Mouse (Mus musculus): ENCODE measurements around the gene Rsph1. TPM values are rescaled to one million over a fixed set of nuclear protein-coding genes. Genes with fewer than 3 reads are reported as not detected.

Gene Rsph1
- total and polyA plus RNA-seq, 2 experiments from 2014 or later: 0.27 to 1.6 TPM

DNA sequence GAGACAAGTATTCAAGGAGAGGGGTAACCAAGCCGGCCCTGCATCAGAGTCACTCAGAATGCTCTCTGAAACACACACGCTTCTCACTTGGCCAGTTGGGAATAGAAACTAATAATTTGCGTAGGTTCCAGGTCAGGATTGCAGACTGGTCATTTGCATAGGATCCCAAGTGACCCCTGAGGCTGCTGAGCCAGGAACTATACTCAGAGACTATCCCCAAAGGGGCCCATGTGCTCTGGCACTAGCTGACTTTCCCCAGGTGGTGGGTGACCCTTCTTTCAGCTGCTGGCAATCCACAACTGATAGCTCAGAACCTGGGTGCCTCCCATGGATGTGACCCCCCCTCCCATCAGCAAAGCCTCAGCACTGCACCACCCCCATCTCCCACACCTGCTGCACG is 18.0 kb downstream of the Rsph1 start:
- ATAC-seq (ENCODE audit: insufficient read depth, low read depth) (no peak), DNase-seq (ENCODE audit: low spot score) (no peak)
- Histone ChIP-seq H3K27me3 (ENCODE audit: control insufficient read depth, insufficient read depth, low read length) (no peaks in the 10 kb centered on the region), H3K4me2 (ENCODE audit: low read depth, low read length) (no peak overlapping the region), H3K4me3 (ENCODE audit: low read depth, low read length) (no peak overlapping the region), H3K27ac (ENCODE audit: low read depth) (no peak overlapping the region), H3K4me1 (ENCODE audit: control insufficient read depth, insufficient read depth) (no peaks in the 10 kb centered on the region), H3K36me3 (replicated peaks; ENCODE audit: control insufficient read depth, insufficient read depth, low read length) (no peaks in the 10 kb centered on the region), H3K9ac (replicated peaks; ENCODE audit: low read depth, low read length) (no peak overlapping the region), H3K9me3 (replicated peaks; ENCODE audit: control insufficient read depth, low read length) (no peaks in the 10 kb centered on the region)
- 79% methylated on average over 4 of the region's 4 CpGs for WGBS
- TF ChIP-seq CTCF (IDR thresholded peaks at IDR 0.05; ENCODE audit: low read depth): no peak
- no peak for TF ChIP-seq EP300 (IDR thresholded peaks at IDR 0.05; ENCODE audit: low read depth)

DNA sequence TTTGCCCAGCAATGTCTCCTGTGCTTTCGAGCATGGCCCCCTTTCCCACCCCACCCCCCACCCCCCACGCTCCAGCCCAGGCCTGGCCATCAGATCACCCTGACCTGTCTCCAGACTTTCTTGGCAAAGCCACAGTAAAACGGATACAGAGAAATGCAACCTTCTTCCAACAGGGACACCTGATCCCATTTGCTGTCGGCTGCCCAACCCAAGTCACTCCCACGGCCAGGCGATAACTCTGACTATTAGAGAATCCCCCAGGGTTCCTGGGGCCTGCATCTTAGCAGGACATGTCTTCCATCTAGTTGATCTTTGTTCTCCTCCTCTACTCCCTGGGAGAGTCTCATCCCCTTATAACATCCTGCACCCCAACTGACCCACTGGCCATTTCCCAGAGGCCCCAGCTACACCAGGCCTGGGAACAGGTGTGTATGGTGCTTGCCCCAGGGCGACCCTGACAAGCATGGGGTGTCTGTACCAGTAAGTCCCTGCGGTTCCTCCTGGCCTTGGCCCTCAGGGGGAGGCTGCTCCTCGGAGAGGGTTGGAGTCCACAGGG is 18.8 kb downstream of the Rsph1 start:
- no peak overlapping the region for H3K4me2 ChIP-seq (ENCODE audit: low read depth, low read length)
- ATAC-seq (ENCODE audit: insufficient read depth, low read depth) (no peak), DNase-seq (ENCODE audit: low spot score) (no peak)
- H3K27ac ChIP-seq (ENCODE audit: low read depth): no peak overlapping the region
- WGBS: 78% methylated on average over 9 of the region's 9 CpGs
- no peak for TF ChIP-seq EP300 (IDR thresholded peaks at IDR 0.05; ENCODE audit: low read depth)
- no peak for TF ChIP-seq CTCF (IDR thresholded peaks at IDR 0.05; ENCODE audit: low read depth)
- no peak overlapping the region for H3K9ac ChIP-seq (replicated peaks; ENCODE audit: low read depth, low read length)
- no peak overlapping the region for H3K4me3 ChIP-seq (ENCODE audit: low read depth, low read length)
- no peaks in the 10 kb centered on the region for H3K4me1 ChIP-seq (ENCODE audit: control insufficient read depth, insufficient read depth)
- H3K9me3 ChIP-seq (replicated peaks; ENCODE audit: control insufficient read depth, low read length): no peaks in the 10 kb centered on the region
- H3K36me3 ChIP-seq (replicated peaks; ENCODE audit: control insufficient read depth, insufficient read depth, low read length): no peaks in the 10 kb centered on the region
- no peaks in the 10 kb centered on the region for H3K27me3 ChIP-seq (ENCODE audit: control insufficient read depth, insufficient read depth, low read length)

GRCm38 (mm10) chr17:31257898-31258297 is 19.3 kb downstream of the Rsph1 start:
- 80% methylated on average over 12 of the region's 12 CpGs for WGBS

GRCm38 (mm10) chr17:31257149-31257548 is 20.0 kb downstream of the Rsph1 start:
- no peak for DNase-seq (ENCODE audit: low spot score)
- ATAC-seq (ENCODE audit: insufficient read depth, low read depth): no peak
- Histone ChIP-seq H3K4me2 (ENCODE audit: low read depth, low read length) (no peak overlapping the region), H3K27me3 (ENCODE audit: control insufficient read depth, insufficient read depth, low read length) (0 out of 2 replicates have a peak, but pooled peaks cover 3% of the 10 kb centered on the region), H3K9ac (replicated peaks; ENCODE audit: low read depth, low read length) (no peak overlapping the region), H3K27ac (ENCODE audit: low read depth) (no peak overlapping the region), H3K4me1 (ENCODE audit: control insufficient read depth, insufficient read depth) (no peaks in the 10 kb centered on the region), H3K9me3 (replicated peaks; ENCODE audit: control insufficient read depth, low read length) (no peaks in the 10 kb centered on the region), H3K4me3 (ENCODE audit: low read depth, low read length) (no peak overlapping the region), H3K36me3 (replicated peaks; ENCODE audit: control insufficient read depth, insufficient read depth, low read length) (no peaks in the 10 kb centered on the region)
- 68% methylated on average over 1 of the region's 1 CpGs for WGBS
- no peak for TF ChIP-seq EP300 (IDR thresholded peaks at IDR 0.05; ENCODE audit: low read depth)
- TF ChIP-seq CTCF (IDR thresholded peaks at IDR 0.05; ENCODE audit: low read depth): no peak

More at GRCm38 (mm10) chr17:31257898-31258297, 19.3 kb downstream of the Rsph1 start:
- H3K9ac ChIP-seq (replicated peaks; ENCODE audit: low read depth, low read length): no peak overlapping the region
- no peak for ATAC-seq (ENCODE audit: insufficient read depth, low read depth)
- 0 out of 2 replicates have a peak, but pooled peaks cover under 1% of the 10 kb centered on the region for H3K27me3 ChIP-seq (ENCODE audit: control insufficient read depth, insufficient read depth, low read length)
- no peak overlapping the region for H3K27ac ChIP-seq (ENCODE audit: low read depth)
- no peak overlapping the region for H3K4me3 ChIP-seq (ENCODE audit: low read depth, low read length)
- no peaks in the 10 kb centered on the region for H3K9me3 ChIP-seq (replicated peaks; ENCODE audit: control insufficient read depth, low read length)
- H3K4me2 ChIP-seq (ENCODE audit: low read depth, low read length): no peak overlapping the region
- H3K36me3 ChIP-seq (replicated peaks; ENCODE audit: control insufficient read depth, insufficient read depth, low read length): no peaks in the 10 kb centered on the region
- no peaks in the 10 kb centered on the region for H3K4me1 ChIP-seq (ENCODE audit: control insufficient read depth, insufficient read depth)
- TF ChIP-seq CTCF (IDR thresholded peaks at IDR 0.05; ENCODE audit: low read depth) (no peak), EP300 (IDR thresholded peaks at IDR 0.05; ENCODE audit: low read depth) (no peak)
- DNase-seq (ENCODE audit: low spot score): no peak

GRCm38 (mm10) chr17:31254463-31254931 is 22.7 kb downstream of the Rsph1 start:
- 13% methylated on average over 9 of the region's 9 CpGs for WGBS
- no peaks in the 10 kb centered on the region for H3K36me3 ChIP-seq (replicated peaks; ENCODE audit: control insufficient read depth, insufficient read depth, low read length)
- no peak overlapping the region for H3K4me3 ChIP-seq (ENCODE audit: low read depth, low read length)
- H3K9ac ChIP-seq (replicated peaks; ENCODE audit: low read depth, low read length): no peak overlapping the region
- TF ChIP-seq EP300 (IDR thresholded peaks at IDR 0.05; ENCODE audit: low read depth): no peak
- TF ChIP-seq CTCF (IDR thresholded peaks at IDR 0.05; ENCODE audit: low read depth): peak; percentile 89
- H3K27ac ChIP-seq (ENCODE audit: low read depth): no peak overlapping the region
- DNase-seq (ENCODE audit: low spot score): peak; percentile 64
- no peaks in the 10 kb centered on the region for H3K4me1 ChIP-seq (ENCODE audit: control insufficient read depth, insufficient read depth)
- 0 out of 2 replicates have a peak, but pooled peaks cover 3% of the 10 kb centered on the region for H3K27me3 ChIP-seq (ENCODE audit: control insufficient read depth, insufficient read depth, low read length)
- ATAC-seq (ENCODE audit: insufficient read depth, low read depth): peak; percentile 77
- no peak overlapping the region for H3K4me2 ChIP-seq (ENCODE audit: low read depth, low read length)
- H3K9me3 ChIP-seq (replicated peaks; ENCODE audit: control insufficient read depth, low read length): no peaks in the 10 kb centered on the region

- no peak for DNase-seq (ENCODE audit: low spot score)
- Histone ChIP-seq H3K9ac (replicated peaks; ENCODE audit: low read depth, low read length) (no peak overlapping the region), H3K4me2 (ENCODE audit: low read depth, low read length) (no peak overlapping the region), H3K4me1 (ENCODE audit: control insufficient read depth, insufficient read depth) (no peaks in the 10 kb centered on the region), H3K27me3 (ENCODE audit: control insufficient read depth, insufficient read depth, low read length) (0 out of 2 replicates have a peak, but pooled peaks cover 3% of the 10 kb centered on the region), H3K27ac (ENCODE audit: low read depth) (no peak overlapping the region), H3K36me3 (replicated peaks; ENCODE audit: control insufficient read depth, insufficient read depth, low read length) (no peaks in the 10 kb centered on the region), H3K9me3 (replicated peaks; ENCODE audit: control insufficient read depth, low read length) (no peaks in the 10 kb centered on the region), H3K4me3 (ENCODE audit: low read depth, low read length) (no peak overlapping the region)
- WGBS: 54% methylated on average over 5 of the region's 5 CpGs
- ATAC-seq (ENCODE audit: insufficient read depth, low read depth): no peak
- TF ChIP-seq EP300 (IDR thresholded peaks at IDR 0.05; ENCODE audit: low read depth) (no peak), CTCF (IDR thresholded peaks at IDR 0.05; ENCODE audit: low read depth) (no peak)
These were observed 23.2 kb downstream of the Rsph1 start for GRCm38 (mm10) chr17:31253951-31254350.
